Mouse (Mus musculus) embryonic stem cell, embryonic (primary cell): ENCODE results near the gene Mapk8ip3.

Experiments
- CTCF ChIA-PET, 4 experiments: fragments of 300-600 bp in 2 of 4; fragments of 350-600 bp in 2 of 4; sonication (Branson Sonifier 250); formaldehyde crosslinking; loops; one replicate each; lab custom pipeline; 2022; ENCODE audit warnings: inconsistent platforms in 2 of 4; lab: Charles Lee
- POLR2A ChIA-PET, 4 experiments: fragments of 300-600 bp in 2 of 4; fragments of 350-600 bp in 2 of 4; sonication (Branson Sonifier 250); formaldehyde crosslinking; loops; one replicate each; lab custom pipeline; 2022; ENCODE audit warnings: antibody characterized with exemption in 4 of 4, inconsistent platforms in 1 of 4; lab: Charles Lee

The Mapk8ip3 gene

GRCm38 (mm10) chr17:24884391-24884790 lies 52.4 kb downstream of the Mapk8ip3 start:
- POLR2A ChIA-PET, result interaction anchor here (0.8 to 21.0 kb wide), 13 partner anchors 8 to 36 kb away, joined by 3 to 369 read pairs (median 4); partner anchors contain the start of genes Eme2 (in 4 of the 4), Mrps34 (in 4 of the 4), Igfals (in 2 of the 4) and Nme3 (in 2 of the 4)
- CTCF ChIA-PET, result interaction anchor here in 1 of 4 experiments (0.6 kb wide), 1 partner anchor 83 kb away, joined by 4 read pairs; no protein-coding TSS in a partner anchor

GRCm38 (mm10) chr17:24881738-24882440 lies 54.9 kb downstream of the Mapk8ip3 start:
- CTCF ChIA-PET, result interaction anchor here (0.6 to 3.1 kb wide), 19 partner anchors 9 to 293 kb away, joined by 3 to 14 read pairs (median 4); partner anchors contain the start of genes Eme2 (in 1 of the 4), Fahd1 (in 1 of the 4), Hagh (in 1 of the 4) and Mrps34 (in 1 of the 4)
- POLR2A ChIA-PET, result interaction anchor here (0.6 to 21.0 kb wide), 29 partner anchors 9 to 363 kb away, joined by 3 to 369 read pairs (median 4); partner anchors contain the start of genes Fahd1 (in 3 of the 4), Igfals (in 3 of the 4), Eme2 (in 2 of the 4) and Hagh (in 2 of the 4)

GRCm38 (mm10) chr17:24878531-24878930 lies 58.2 kb downstream of the Mapk8ip3 start:
- CTCF ChIA-PET, result interaction anchor here in 3 of 4 experiments (0.7 to 1.7 kb wide), 6 partner anchors 28 to 217 kb away, joined by 3 to 5 read pairs (median 3); partner anchors contain the start of gene Fahd1 (in 1 of the 3)
- POLR2A ChIA-PET, result interaction anchor here in 3 of 4 experiments (0.6 to 24.0 kb wide), 60 partner anchors 8 to 400 kb away, joined by 3 to 369 read pairs (median 4); partner anchors contain the start of genes Fahd1 (in 3 of the 3), Eme2 (in 2 of the 3), Hagh (in 2 of the 3) and Igfals (in 2 of the 3)

- ChIA-PET POLR2A (interaction anchor here in 3 of 4 experiments (0.6 to 24.0 kb wide), 56 partner anchors 9 to 626 kb away, joined by 3 to 369 read pairs (median 4); partner anchors contain the start of genes Fahd1 (in 3 of the 3), Eme2 (in 2 of the 3), Hagh (in 2 of the 3) and Igfals (in 2 of the 3)), CTCF (interaction anchor here in 2 of 4 experiments (1.0 to 1.7 kb wide), 5 partner anchors 28 to 132 kb away, joined by 3 to 5 read pairs (median 3); partner anchors contain the start of gene Fahd1 (in 1 of the 2))
Observed at GRCm38 (mm10) chr17:24878117-24878397, 58.7 kb downstream of the Mapk8ip3 start.

DNA sequence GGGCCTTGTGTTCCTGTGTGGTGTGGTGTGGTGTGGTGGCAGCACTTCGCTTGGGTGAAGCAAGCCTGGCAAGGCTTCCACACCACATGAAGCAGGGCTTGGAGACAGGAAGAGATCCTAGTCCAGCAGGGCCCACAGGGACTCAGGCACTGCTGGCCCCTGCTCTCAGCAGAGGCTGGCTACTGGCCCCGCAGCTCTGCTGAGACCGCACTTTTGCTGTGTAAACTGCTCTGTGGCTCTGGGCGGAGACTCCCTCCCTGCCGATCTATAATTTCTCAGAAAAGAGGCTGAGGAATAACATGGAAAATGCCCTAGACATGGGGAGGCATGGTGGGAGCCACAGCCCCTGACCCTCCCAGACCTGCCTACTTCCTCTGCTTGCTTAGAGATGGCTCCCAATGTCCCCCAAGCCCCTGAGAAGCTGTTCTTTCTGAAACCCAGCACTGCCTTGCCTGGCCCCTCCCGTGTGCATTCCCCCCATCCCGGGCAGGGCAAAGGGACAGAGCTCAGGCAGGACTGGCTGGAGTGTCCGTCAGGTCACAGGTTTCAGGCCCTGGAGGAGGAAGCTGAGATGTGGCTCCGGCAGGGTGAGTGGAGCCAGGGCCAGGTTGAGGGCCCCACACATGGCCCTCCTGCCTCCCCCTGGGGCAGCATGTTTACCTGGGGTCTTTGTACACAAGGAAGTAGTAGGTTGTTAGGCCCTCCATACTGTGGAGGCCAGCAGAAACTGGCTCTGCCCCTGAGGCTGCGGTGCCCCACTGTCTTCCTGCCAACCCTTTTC lies 59.3 kb downstream of the Mapk8ip3 start:
- ChIA-PET POLR2A (interaction anchor here in 3 of 4 experiments (0.6 to 24.0 kb wide), 54 partner anchors 8 to 626 kb away, joined by 3 to 369 read pairs (median 4); partner anchors contain the start of genes Fahd1 (in 3 of the 3), Eme2 (in 2 of the 3), Hagh (in 2 of the 3) and Igfals (in 2 of the 3)), CTCF (interaction anchor here in 1 of 4 experiments (1.0 to 1.5 kb wide), 3 partner anchors 27 to 98 kb away, joined by 3 to 5 read pairs (median 3); partner anchors contain the start of gene Fahd1)

GRCm38 (mm10) chr17:24874989-24875388 lies 61.8 kb downstream of the Mapk8ip3 start:
- POLR2A ChIA-PET, result interaction anchor here in 3 of 4 experiments (0.7 to 24.0 kb wide), 12 partner anchors 4 to 242 kb away, joined by 3 to 369 read pairs (median 50); partner anchors contain the start of genes Fahd1 (in 3 of the 3), Spsb3 (in 3 of the 3), Eme2 (in 2 of the 3) and Igfals (in 2 of the 3)
- CTCF ChIA-PET, result interaction anchor here in 2 of 4 experiments (0.5 to 1.6 kb wide), 2 partner anchors 43 to 139 kb away, joined by 4 to 5 read pairs; partner anchors contain the start of gene Msrb1 (in 1 of the 2)

DNA sequence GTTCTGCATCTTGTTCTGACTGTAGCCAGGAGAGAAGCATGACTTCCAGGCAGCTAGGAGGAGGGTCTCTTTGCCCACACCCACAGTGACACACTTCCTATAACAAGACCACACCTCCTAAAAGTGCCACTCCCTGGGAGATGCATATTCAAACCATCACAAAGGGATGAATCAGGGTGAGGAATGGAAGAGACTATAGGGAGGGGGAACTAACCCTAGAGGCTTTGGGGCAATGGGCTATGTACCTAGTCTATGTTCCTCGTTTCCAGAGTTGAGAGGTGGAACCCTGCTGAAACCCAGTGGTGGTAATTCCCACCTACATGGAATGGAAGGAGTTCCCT lies 62.4 kb downstream of the Mapk8ip3 start:
- CTCF ChIA-PET, result interaction anchor here in 3 of 4 experiments (0.8 to 2.3 kb wide), 7 partner anchors 8 to 373 kb away, joined by 3 to 8 read pairs (median 4); partner anchors contain the start of genes Eme2 (in 1 of the 3), Mrps34 (in 1 of the 3) and Msrb1 (in 1 of the 3)
- POLR2A ChIA-PET, result interaction anchor here (0.6 to 24.0 kb wide), 28 partner anchors 5 to 399 kb away, joined by 3 to 369 read pairs (median 5); partner anchors contain the start of genes Eme2 (in 3 of the 4), Mrps34 (in 3 of the 4), Fahd1 (in 2 of the 4) and Igfals (in 2 of the 4)

GRCm38 (mm10) chr17:24873695-24874404 lies 62.9 kb downstream of the Mapk8ip3 start:
- ChIA-PET CTCF (interaction anchor here in 3 of 4 experiments (0.8 to 2.3 kb wide), 7 partner anchors 8 to 373 kb away, joined by 3 to 8 read pairs (median 4); partner anchors contain the start of genes Eme2 (in 1 of the 3), Mrps34 (in 1 of the 3) and Msrb1 (in 1 of the 3)), POLR2A (interaction anchor here (0.6 to 24.0 kb wide), 34 partner anchors 5 to 400 kb away, joined by 3 to 369 read pairs (median 4); partner anchors contain the start of genes Eme2 (in 3 of the 4), Fahd1 (in 3 of the 4), Mrps34 (in 3 of the 4) and Igfals (in 2 of the 4))

DNA sequence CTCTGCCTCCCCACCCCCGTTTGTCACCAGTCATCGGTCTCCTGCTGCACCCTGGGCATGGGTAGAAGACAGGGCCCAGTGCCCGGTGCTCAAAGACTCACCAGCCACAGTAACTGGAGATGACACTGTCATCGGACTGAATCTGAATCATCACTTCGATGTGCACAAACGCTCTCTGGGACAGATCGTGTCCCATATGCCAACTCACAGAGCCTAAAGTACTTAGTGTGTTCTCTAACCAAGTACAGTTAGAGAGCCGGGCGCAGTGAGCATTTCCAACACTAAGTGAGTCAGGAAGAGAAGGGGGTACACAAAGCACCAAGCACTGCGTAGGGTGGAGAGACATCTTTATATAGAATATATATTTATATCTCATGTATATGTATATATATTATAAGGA lies 68.9 kb downstream of the Mapk8ip3 start:
- ChIA-PET POLR2A (interaction anchor here in 2 of 4 experiments (1.0 to 24.0 kb wide), 8 partner anchors 6 to 122 kb away, joined by 3 to 369 read pairs (median 40); partner anchors contain the start of genes Fahd1 (in 2 of the 2), Nubp2 (in 2 of the 2), Spsb3 (in 2 of the 2) and Eme2 (in 1 of the 2)), CTCF (no interaction called here)

DNA sequence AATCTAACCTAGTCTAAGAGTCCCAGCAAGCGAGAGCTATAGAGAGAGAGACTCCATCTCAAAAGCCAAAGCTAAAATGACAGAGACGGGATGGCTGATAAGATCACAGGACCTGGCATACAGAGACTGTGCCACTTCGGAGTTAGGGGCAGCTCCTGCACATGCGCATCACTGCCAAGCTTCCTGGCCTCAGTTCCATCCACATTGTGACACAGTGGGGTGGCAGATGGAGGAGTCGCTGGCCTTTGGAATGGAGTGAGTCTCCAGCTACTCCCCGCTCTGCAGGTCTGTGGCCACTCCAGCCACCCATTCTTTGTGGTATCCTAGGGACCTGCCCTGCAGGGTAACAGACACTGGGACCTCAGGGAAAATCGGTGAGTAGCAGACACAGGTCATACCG lies 71.0 kb downstream of the Mapk8ip3 start, which contains the start of gene Igfals:
Igfals (plus strand) TSS at position 222 of the 400 bp plus-strand sequence.
- CTCF ChIA-PET, result no interaction called here
- POLR2A ChIA-PET, result interaction anchor here (0.7 to 24.0 kb wide), 12 partner anchors 8 to 132 kb away, joined by 3 to 369 read pairs (median 4); partner anchors contain the start of genes Fahd1 (in 3 of the 4), Jpt2 (in 2 of the 4), Nubp2 (in 2 of the 4) and Spsb3 (in 2 of the 4)

GRCm38 (mm10) chr17:24861785-24862184 lies 75.0 kb downstream of the Mapk8ip3 start:
- POLR2A ChIA-PET, result interaction anchor here in 3 of 4 experiments (1.2 to 24.0 kb wide), 8 partner anchors 11 to 908 kb away, joined by 3 to 369 read pairs (median 65); partner anchors contain the start of genes Fahd1 (in 3 of the 3), Nubp2 (in 2 of the 3), Spsb3 (in 2 of the 3) and Eme2 (in 1 of the 3)
- CTCF ChIA-PET, result no interaction called here

DNA sequence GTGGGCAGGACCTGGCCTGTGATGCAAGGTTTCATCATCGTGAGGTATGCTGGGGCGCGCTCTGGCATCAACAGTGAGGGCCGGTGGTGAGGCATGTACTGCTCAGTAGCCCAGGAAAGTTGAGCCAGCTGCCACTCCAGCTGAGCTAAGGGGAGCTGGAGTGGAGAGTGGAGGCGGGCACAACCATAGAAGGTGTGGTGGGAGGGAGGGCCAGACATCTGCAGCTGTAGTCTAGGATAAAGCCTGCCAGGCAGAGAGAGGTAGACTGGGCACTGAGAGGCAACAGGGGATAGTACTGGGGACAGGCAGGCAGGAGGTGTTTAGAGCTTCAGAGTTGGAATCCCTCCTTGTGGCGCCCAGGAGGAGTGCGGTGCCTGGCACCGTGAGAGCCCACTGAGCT lies 76.7 kb downstream of the Mapk8ip3 start:
- CTCF ChIA-PET, result no interaction called here
- POLR2A ChIA-PET, result interaction anchor here in 3 of 4 experiments (0.6 to 24.0 kb wide), 12 partner anchors 10 to 76 kb away, joined by 3 to 369 read pairs (median 5); partner anchors contain the start of genes Fahd1 (in 3 of the 3), Eme2 (in 2 of the 3), Nubp2 (in 2 of the 3) and Spsb3 (in 2 of the 3)

DNA sequence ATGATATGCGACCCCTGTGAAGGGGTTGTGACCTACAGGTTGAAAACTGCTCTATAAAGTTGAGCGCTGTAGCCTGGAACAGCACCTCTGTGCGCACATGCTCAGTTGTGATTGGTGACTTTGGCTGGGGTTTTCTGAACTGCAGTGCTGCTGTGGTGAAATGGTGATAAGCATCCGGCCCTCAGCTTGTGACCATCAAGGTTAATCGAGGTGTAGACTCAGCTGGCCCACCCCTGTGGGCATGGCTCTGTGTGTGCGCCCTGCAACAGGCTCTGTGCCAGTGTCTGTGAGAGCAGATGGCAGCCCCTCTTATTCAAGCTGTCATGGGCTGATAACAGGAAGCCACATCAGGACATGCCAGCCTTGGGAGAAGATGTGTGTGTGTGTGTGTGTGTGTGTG lies 77.8 kb downstream of the Mapk8ip3 start:
- ChIA-PET CTCF (no interaction called here), POLR2A (interaction anchor here in 2 of 4 experiments (1.1 to 24.0 kb wide), 6 partner anchors 8 to 35 kb away, joined by 3 to 369 read pairs (median 108); partner anchors contain the start of genes Eme2 (in 2 of the 2), Nubp2 (in 2 of the 2), Spsb3 (in 2 of the 2) and Fahd1 (in 1 of the 2))

DNA sequence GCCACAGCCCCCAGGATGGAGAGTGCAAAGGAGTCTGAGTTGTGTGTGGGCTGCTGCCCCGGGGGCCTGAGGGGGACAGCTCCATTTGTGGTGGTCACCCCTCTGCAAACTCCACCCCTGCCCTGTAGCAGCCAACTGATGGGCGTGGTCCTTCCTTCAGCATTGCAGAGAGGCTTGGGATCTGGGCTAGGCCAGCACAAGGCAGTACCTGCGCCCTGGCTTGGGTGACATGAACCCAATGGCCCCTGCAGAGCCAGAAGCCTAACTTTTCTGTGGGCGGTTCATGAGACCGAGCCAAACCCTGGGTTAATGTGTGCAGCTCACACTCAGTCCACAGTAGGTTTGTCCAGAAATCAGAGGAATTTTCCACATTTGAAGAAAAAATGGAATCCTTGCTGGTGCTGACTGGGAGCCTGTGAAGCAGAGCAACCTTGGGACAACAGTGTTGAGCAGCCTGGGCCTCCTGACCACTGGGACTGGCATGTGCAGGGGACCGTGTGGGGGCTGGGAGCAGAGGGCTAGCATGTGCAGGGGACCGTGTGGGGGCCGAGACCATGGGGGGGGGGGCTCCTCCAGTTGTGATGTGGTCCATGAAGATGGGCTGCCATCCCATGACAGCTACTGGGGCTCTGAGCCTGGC lies 78.8 kb downstream of the Mapk8ip3 start:
- ChIA-PET CTCF (interaction anchor here in 1 of 4 experiments (1.4 kb wide), 1 partner anchor 24 kb away, joined by 4 read pairs; no protein-coding TSS in a partner anchor), POLR2A (interaction anchor here in 3 of 4 experiments (1.2 to 24.0 kb wide), 7 partner anchors 9 to 39 kb away, joined by 3 to 369 read pairs (median 6); partner anchors contain the start of genes Eme2 (in 2 of the 3), Mrps34 (in 2 of the 3), Nubp2 (in 2 of the 3) and Spsb3 (in 2 of the 3))

DNA sequence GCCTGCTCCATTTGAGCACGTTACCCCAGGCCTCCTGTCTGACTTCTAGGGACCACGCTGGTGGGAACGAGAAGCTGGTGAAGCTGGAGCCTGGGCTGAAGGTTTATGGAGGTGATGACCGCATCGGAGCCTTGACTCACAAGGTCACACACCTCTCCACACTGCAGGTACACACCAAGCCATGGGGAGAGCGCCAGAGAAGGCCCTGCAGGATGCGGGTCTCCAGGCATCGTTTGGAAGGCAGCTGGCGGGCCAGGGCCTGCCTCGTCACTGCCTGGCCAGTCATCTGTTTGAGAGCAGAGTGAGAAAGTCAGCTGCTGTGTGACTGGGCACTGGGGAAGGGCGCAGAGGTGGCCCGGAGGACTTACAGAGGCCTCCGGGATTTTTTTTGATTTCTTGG lies 80.2 kb downstream of the Mapk8ip3 start:
- ChIA-PET CTCF (interaction anchor here in 1 of 4 experiments (1.4 kb wide), 1 partner anchor 26 kb away, joined by 4 read pairs; no protein-coding TSS in a partner anchor), POLR2A (interaction anchor here in 3 of 4 experiments (0.8 to 24.0 kb wide), 7 partner anchors 18 to 418 kb away, joined by 3 to 369 read pairs (median 6); partner anchors contain the start of genes Eme2 (in 2 of the 3), Mrps34 (in 2 of the 3), Nme3 (in 2 of the 3) and Nubp2 (in 2 of the 3))
